Comparison of ENCODE assay signal across 28 mouse cellular contexts in genomic region chr10:53416152-53416712, GRCm38 (mm10). TPM values are rescaled to one million over a fixed set of nuclear protein-coding genes. Genes with fewer than 3 reads are reported as not detected.
DNase-seq lines count a peak whose midpoint lies in the region; ATAC-seq and TF ChIP-seq lines count a peak whose summit lies in the region.
"Had no signal": no experiment of that assay in that cellular context is flagged by ENCODE, and none has a peak within 500 bp of the region (broad histone marks: within the 10 kb centered on the region; RNA-seq: fewer than 3 reads in every experiment).

No protein-coding gene starts in this region.

- no peaks in the 10 kb centered on the region for H3K9me3 ChIP-seq in heart, embryonic 12.5 days (replicated peaks)
- H3K9me3 ChIP-seq in kidney, postnatal 0 days (replicated peaks; ENCODE audit: low read length): no peaks in the 10 kb centered on the region
- H3K9me3 ChIP-seq in limb, embryonic 10.5 days (replicated peaks): no peaks in the 10 kb centered on the region
- H3K9me3 ChIP-seq in limb, embryonic 15.5 days: no peaks in the 10 kb centered on the region
- H3K9me3 ChIP-seq: forebrain, embryonic 15.5 days; hindbrain, embryonic 13.5 days; liver, embryonic 15.5 days; neural tube, embryonic 12.5 days had no signal

- DNase-seq in heart, adult 11 months: peak; percentile 49
- peak; percentile 44 for DNase-seq in kidney, postnatal 0 days (ENCODE audit: low spot score)
- DNase-seq in kidney, adult 18-20 months: no peak
- DNase-seq in limb, embryonic 10.5 days (ENCODE audit: low spot score): no peak
- DNase-seq in cerebellum, adult 9-11 months: no peak
- DNase-seq: adrenal gland, postnatal 14 days; cerebellum, adult 11 months; cerebellum, adult 9-10 months; heart, postnatal 36 days; kidney, postnatal 25 days; lung, embryonic 14.5 days; lung, postnatal 36 days; retina, postnatal 1 day; right cerebral cortex, postnatal 14 days; thymus, adult 18-20 months; thymus, postnatal 25 days had no signal

- H3K4me1 ChIP-seq in heart, embryonic 12.5 days (replicated peaks): peaks cover 13% of the 10 kb centered on the region; the same call in 1 of the 2 replicates
- H3K4me1 ChIP-seq in kidney, postnatal 0 days (replicated peaks; ENCODE audit: insufficient read depth, low read length): peaks cover 10% of the 10 kb centered on the region; the same call in 1 of the 2 replicates
- H3K4me1 ChIP-seq in limb, embryonic 10.5 days: peaks cover 38% of the 10 kb centered on the region
- peaks cover 25% of the 10 kb centered on the region for H3K4me1 ChIP-seq in limb, embryonic 15.5 days

- H3K9ac ChIP-seq in heart, embryonic 12.5 days: no peak overlapping the region
- H3K9ac ChIP-seq in kidney, postnatal 0 days (ENCODE audit: low read depth, low read length): no peak overlapping the region
- no peak overlapping the region for H3K9ac ChIP-seq in limb, embryonic 15.5 days
- H3K9ac ChIP-seq: forebrain, embryonic 15.5 days; hindbrain, embryonic 13.5 days; liver, embryonic 15.5 days; lung, embryonic 14.5 days; neural tube, embryonic 12.5 days had no signal

- H3K4me3 ChIP-seq in heart, embryonic 12.5 days: no peak overlapping the region
- H3K4me3 ChIP-seq in kidney, postnatal 0 days (replicated peaks; ENCODE audit: low read depth, low read length): no peak overlapping the region
- H3K4me3 ChIP-seq in limb, embryonic 10.5 days: no peak overlapping the region
- no peak overlapping the region for H3K4me3 ChIP-seq in limb, embryonic 15.5 days
- H3K4me3 ChIP-seq: forebrain, embryonic 15.5 days; hindbrain, embryonic 13.5 days; layer of hippocampus, adult 2 months; left cerebral cortex, adult 2 months; liver, embryonic 15.5 days; neural tube, embryonic 12.5 days had no signal

- 60% methylated on average over 9 of the region's 9 CpGs for WGBS in heart, embryonic 12.5 days
- 32% methylated on average over 9 of the region's 9 CpGs for WGBS in kidney, postnatal 0 days
- WGBS in limb, embryonic 10.5 days: 60% methylated on average over 9 of the region's 9 CpGs
- whole genome bisulfite sequencing in limb, embryonic 15.5 days: 53% methylated on average over 9 of the region's 9 CpGs

- H3K4me2 ChIP-seq in heart, embryonic 12.5 days: no peak overlapping the region
- no peak overlapping the region for H3K4me2 ChIP-seq in kidney, postnatal 0 days (ENCODE audit: low read length)
- H3K4me2 ChIP-seq in limb, embryonic 15.5 days: no peak overlapping the region
- H3K4me2 ChIP-seq: forebrain, embryonic 15.5 days; hindbrain, embryonic 13.5 days; liver, embryonic 15.5 days; lung, embryonic 14.5 days; midbrain, embryonic 11.5 days; neural tube, embryonic 12.5 days had no signal

- no peak overlapping the region for H3K27ac ChIP-seq in heart, embryonic 12.5 days (ENCODE audit: poor library complexity, severe bottlenecking)
- H3K27ac ChIP-seq in kidney, postnatal 0 days: 0 out of 2 replicates have a peak overlapping the region, but pooled peaks have one; percentile 2
- peak overlapping the region; percentile 63 for H3K27ac ChIP-seq in limb, embryonic 10.5 days
- H3K27ac ChIP-seq in limb, embryonic 15.5 days: peak overlapping the region; percentile 67
- H3K27ac ChIP-seq: forebrain, embryonic 15.5 days; hindbrain, embryonic 13.5 days; layer of hippocampus, adult 2 months; liver, embryonic 15.5 days; neural tube, embryonic 12.5 days had no signal

- no peak for ATAC-seq in heart, embryonic 12.5 days (ENCODE audit: insufficient number of reproducible peaks, low FRiP score)
- ATAC-seq in kidney, postnatal 0 days (replicated peaks; ENCODE audit: low FRiP score, low read depth): no peak; the same call in 1 of the 2 replicates
- no peak for ATAC-seq in limb, embryonic 15.5 days (ENCODE audit: insufficient number of reproducible peaks, low FRiP score, low TSS enrichment, low read depth)
- ATAC-seq: CD4-positive, CD25-positive, alpha-beta regulatory T cell, adult 4 months; forebrain, embryonic 15.5 days; intestine, embryonic 16.5 days; midbrain, embryonic 16.5 days had no signal

- no peak for TF ChIP-seq CTCF in kidney, postnatal 0 days (IDR thresholded peaks at IDR 0.05; ENCODE audit: low read depth)

- H3K27me3 ChIP-seq in heart, embryonic 12.5 days (replicated peaks): no peaks in the 10 kb centered on the region
- no peaks in the 10 kb centered on the region for H3K27me3 ChIP-seq in kidney, postnatal 0 days (ENCODE audit: insufficient read depth, low read length)
- no peaks in the 10 kb centered on the region for H3K27me3 ChIP-seq in limb, embryonic 10.5 days (ENCODE audit: low read depth, poor library complexity, severe bottlenecking)
- no peaks in the 10 kb centered on the region for H3K27me3 ChIP-seq in limb, embryonic 15.5 days
- H3K27me3 ChIP-seq: forebrain, embryonic 15.5 days; hindbrain, embryonic 13.5 days; liver, embryonic 15.5 days; neural tube, embryonic 12.5 days had no signal

- no peaks in the 10 kb centered on the region for H3K36me3 ChIP-seq in heart, embryonic 12.5 days
- no peaks in the 10 kb centered on the region for H3K36me3 ChIP-seq in kidney, postnatal 0 days (ENCODE audit: insufficient read depth, low read length)
- no peaks in the 10 kb centered on the region for H3K36me3 ChIP-seq in limb, embryonic 10.5 days
- H3K36me3 ChIP-seq in limb, embryonic 15.5 days: no peaks in the 10 kb centered on the region
- H3K36me3 ChIP-seq: forebrain, embryonic 15.5 days; hindbrain, embryonic 13.5 days; liver, embryonic 15.5 days; neural tube, embryonic 12.5 days had no signal

RNA-seq across cellular contexts. Expression of gene Cep85l, which starts 36.5 kb away (rescaled TPM):
- polyA plus RNA-seq in heart, embryonic 12.5 days (2016; fragmentation: Nextera tagmentation; extraction: Ambion mirVana): 5.5 TPM in 2 replicates
- 4.3 and 4.7 TPM in 2 replicates for polyA plus RNA-seq in kidney, postnatal 0 days (2015; fragmentation: Nextera tagmentation; extraction: Ambion mirVana)
- polyA plus RNA-seq in limb, embryonic 10.5 days (2016; fragmentation: Nextera tagmentation; extraction: Ambion mirVana): 4.8 and 6.1 TPM in 2 replicates
- polyA plus RNA-seq in limb, embryonic 15.5 days (2015; fragmentation: Nextera tagmentation; extraction: Ambion mirVana): 5.9 and 6.8 TPM in 2 replicates

Comparison
In these comparisons a context has a peak if more than half of its experiments do, and no peak if none do; other contexts are left out.
1. DNase-seq: peak in heart, adult 11 months (single experiment) and kidney, postnatal 0 days (single experiment); none in kidney, adult 18-20 months (single experiment), limb, embryonic 10.5 days (single experiment) and cerebellum, adult 9-11 months (single experiment).